Mouse (Mus musculus): Measurements from ENCODE around the gene Gm49601.

Gene Gm49601

DNA sequence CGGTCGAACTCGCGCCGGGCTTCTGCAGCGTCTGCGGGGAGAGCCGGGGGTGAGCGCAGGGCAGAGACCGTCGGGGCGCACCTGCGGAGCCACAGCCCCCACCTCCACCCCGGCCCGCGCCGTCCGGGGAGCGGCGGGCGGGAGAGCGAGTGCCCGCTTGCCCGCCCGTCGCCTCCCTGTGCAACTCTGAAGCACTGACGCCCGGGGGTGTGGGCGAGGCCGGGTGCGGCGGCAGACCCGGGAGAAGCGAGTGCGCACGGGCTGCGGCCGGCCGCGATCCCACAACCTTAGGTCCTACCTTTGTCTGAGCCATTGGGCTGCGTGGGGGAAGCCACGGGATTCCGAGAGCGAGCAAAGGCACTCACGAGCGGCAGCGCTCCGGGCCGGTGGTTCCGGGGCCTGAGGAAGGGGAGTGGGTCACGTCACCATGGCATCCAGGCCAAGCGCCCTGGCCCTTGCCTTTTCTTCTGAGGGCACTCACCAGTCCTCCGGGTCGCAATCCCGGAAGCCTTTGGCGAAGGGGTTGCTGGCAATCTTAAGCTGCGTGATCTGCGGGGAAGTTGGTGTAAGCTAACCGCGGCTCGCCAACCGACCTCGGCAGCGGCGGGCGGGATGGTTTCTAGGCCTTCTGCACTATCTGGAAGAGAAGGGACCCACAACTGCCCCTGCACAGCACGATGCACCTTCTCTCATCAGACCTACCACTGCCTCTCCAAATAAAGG lies 43.6 kb downstream of the Gm49601 start:
- no peak for DNase-seq (ENCODE audit: low read depth, low spot score)

DNA sequence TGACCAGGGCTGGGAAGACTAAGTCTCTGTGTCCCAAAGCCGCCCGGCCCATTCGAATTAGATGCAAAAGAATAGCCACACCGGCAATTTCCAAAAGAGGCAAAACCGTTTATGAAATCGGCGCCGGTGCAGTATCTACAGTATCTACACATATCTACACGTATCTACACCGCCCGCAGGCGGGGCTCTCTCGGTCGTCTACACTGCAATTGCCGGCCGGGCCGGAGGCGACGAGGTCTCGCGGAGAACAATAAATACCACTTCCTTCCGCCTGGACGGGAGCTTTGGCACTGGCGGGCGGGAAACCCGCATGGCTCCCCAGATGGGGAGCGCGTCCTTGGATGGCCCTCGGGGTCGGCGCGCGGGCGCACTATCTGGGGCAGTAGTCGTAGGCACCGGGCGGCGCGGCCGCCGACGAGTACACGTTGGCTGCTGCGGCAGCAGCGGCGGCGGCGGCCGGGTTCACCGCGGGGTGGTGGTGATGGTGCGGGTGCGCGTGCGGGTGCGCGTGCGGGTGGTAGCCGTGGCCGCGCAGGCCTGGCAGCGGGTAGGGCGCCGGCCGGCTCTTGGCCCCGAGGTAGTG lies 44.5 kb downstream of the Gm49601 start:
- no peak for DNase-seq (ENCODE audit: low read depth, low spot score)

DNA sequence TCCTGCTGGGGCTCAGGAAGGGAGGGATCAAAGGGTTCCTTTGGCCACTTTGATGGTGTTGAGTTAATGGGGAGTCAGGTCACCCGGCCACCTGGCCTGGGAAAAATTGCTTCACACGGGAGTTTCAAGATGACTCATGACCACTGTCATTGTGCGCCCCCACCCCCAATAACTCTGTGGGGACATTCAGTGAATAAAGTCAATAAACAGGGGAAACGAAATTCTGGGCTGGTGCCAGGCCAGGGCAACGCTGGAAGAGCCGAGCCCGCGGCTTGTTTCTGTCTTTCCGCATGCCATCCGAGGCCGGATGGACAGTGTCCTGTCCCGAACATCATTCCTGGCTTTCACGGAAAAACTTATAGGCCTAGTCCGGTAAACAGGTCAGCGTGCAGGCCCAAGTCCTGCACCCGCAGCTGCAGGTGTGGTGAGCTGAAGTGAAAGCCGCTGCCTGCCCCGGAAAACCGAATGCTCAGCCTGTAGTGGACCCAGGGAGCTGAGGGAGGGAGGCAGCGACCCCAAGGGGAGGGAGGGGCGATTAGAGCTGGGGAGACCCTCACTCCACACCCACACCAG lies 45.1 kb downstream of the Gm49601 start:
- no peak for DNase-seq (ENCODE audit: low read depth, low spot score)

DNA sequence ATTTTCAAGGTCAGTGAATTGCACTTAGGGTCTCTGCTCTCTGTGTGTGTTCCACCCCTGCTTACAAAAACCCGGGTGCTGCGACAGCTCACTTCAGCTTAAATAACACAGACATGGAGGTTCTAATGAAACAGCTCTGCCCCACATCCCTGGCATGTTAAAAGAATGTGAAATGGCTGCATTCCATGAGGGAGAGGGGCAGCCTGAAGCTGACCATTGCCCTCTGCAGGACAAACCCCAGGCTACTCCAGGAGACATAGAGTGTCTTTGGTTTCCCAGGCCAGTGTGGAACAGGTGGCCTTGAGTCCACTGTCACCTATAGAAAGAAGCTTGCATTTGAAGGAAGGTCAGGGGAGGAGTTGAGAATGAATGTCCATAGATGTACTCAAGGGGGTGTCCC lies 45.8 kb downstream of the Gm49601 start:
- no peak for DNase-seq (ENCODE audit: low read depth, low spot score)

DNA sequence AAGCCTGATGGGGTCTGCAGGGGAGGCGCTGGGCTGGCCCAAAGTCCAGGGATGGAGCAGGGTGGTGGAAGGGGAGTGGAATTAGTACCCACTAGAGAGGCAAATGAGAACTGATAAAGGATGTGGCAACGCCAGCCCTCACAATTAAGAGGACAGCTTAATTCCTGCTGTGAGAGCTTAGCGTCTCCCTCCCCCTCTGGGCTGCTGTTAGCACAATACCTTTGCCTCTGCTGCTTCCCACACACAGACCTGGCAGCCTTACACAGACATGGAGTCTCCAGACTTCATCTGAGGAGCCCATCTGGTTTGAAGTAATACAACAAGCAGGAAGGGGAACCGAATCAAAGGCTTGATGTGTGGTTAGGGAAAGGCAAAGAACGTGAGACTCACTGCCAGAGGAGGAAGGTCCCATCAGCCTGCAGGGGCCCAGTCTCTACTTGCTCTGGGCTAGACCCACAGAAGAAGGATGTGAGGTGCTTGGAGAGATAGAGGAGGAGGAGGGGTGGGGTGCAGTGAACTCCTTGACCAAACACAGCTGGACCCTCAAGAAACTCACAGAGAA lies 48.5 kb downstream of the Gm49601 start:
- DNase-seq (ENCODE audit: low read depth, low spot score): no peak

DNA sequence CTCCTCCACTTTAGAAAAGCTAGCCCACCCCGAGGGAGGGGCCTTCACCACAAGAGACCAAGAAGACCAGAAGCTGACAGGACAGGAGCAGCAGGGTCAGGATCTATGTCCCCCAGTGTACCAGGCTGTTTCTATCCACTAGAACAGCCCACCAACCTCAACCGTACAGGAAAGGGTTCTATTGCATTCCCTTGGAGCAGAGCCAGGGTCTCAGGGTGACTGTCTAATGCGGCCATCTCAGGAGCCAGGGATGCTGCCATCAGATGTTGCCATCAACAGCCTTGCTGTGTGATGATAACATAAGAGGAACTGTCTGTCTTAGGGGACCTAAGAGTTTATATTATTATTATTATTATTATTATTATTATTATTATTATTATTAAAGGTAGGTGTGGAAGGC lies 49.2 kb downstream of the Gm49601 start:
- no peak for DNase-seq (ENCODE audit: low read depth, low spot score)

DNA sequence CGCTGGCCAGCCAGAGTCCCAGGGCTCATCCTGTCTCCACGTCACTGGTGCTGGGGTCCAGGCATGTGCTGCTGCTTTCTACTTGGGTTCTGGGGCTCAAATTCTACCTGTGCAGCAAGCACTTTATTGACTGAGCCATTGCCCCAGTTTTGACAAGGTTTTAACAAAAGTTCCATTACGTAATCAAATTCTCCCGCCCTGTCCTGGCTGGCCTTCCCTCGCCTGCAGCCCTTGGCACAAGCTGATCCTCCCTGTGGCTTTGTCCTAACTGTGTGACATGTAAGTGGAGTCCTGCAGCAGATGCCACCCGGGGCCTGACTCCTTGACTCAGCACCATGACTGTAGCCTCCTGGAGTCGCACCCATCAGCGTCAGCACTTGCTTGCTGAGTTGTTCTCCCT lies 52.0 kb downstream of the Gm49601 start:
- no peak for DNase-seq (ENCODE audit: low read depth, low spot score)
